Mouse (Mus musculus) thymus, adult 2 months (tissue): ENCODE measurements at regions not wholly inside any gene's neighbourhood (a gene's known extent, or its start where the extent isn't known, plus 50 kb on each side); places are given as distances from the start of the nearest gene placed in this dataset.

Experiments used
- CTCF ChIP-seq: fragments of 200-500 bp; IDR thresholded peaks from 2 replicates; pipeline ENCODE4 v1.5.1; 2012; ENCODE audit warnings: mild to moderate bottlenecking, control low read depth, low read length, moderate library complexity, borderline replicate concordance; ENCODE audit not compliant: control insufficient read depth, poor library complexity, insufficient read depth; ENCODE audit errors: extremely low read depth
- POLR2A ChIP-seq: fragments of 200-500 bp; IDR thresholded peaks from 2 replicates; pipeline ENCODE4 v1.6.1; 2012; ENCODE audit warnings: mild to moderate bottlenecking, low read length, control low read depth, moderate library complexity; ENCODE audit not compliant: control insufficient read depth, poor library complexity, insufficient read depth; ENCODE audit errors: extremely low read depth

DNA sequence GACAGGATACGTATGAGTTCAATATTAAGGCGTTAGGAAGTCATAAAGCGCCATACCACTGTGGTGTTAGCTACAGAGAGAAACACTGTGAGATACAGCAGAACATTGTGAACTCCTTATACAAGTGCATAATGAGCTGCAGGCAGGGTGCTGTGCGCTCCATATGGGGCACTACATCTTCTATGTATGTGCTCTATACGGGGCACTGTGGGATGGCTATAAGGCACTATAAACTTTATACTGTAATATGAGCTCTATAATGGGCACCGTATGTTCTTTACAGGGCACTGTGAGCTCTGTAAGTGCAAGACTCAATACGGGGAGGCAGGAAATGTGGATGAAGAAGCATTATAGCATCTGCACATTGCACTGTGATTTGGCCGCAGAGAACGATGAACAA is 183.2 kb upstream of the Krr1 start:
- TF ChIP-seq POLR2A (no peak), CTCF (no peak)
